Mouse (Mus musculus) cerebral cortex, adult 2 months (tissue): Measurements from ENCODE around the gene Ten1.

ENCODE experiments used
- WGBS: fragments of 180-500 bp; shearing (Covaris S2); methylation state at CpG from one replicate; pipeline ENCODE4 v1.1.7; 2018; 5-methylcytosine and 5-hydroxymethylcytosine counted together

Ten1 gene

DNA sequence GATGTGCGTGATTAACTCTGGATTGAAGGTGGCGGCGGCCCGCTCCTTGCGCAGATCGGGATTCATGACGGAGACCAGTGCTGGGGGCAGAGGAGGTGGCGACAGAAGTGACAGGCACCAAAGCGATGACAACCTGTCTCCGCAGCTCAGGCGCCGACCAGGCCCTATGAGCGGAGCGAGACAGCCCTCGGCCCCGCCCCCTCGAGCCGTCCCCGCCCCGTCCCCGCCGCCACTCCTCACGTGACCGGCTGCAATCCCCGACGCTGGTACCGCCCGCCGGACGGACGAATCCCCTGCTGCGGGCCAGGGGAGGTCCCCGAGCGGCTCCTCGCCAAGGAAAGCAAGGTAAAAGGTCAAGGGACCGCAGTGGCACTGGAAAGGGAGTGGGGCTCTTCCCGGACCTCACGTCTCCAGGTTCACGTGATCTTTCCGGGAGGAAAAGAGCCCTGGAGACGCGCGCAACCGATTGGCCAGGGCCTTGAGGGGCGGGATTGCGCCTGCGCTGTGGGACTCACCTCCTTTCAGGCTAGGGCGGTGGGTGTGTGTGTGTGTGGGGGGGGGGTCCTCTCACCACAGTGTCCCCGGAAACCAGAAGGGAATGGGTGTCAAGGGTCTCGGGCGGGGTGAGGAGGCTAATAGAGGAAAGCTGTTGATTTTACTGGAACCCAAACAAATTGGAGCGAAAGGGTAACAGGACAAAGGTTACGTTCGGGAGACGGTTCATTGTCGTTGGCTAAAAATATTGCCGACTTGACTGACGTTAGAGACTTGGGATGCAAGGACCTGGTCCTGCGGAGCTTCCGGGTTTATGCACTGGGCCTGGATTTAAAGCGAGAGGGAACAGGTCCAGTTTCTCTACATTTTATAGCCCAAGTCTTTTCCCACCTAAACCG, at the start of gene Ten1, which contains the start of gene Acox1:
Ten1 (plus strand) TSS at position 217 of the 893 bp plus-strand sequence.
Acox1 (minus strand) TSS at position 407 of the 893 bp plus-strand sequence.
- under 1% methylated on average over 62 of the region's 62 CpGs for WGBS

DNA sequence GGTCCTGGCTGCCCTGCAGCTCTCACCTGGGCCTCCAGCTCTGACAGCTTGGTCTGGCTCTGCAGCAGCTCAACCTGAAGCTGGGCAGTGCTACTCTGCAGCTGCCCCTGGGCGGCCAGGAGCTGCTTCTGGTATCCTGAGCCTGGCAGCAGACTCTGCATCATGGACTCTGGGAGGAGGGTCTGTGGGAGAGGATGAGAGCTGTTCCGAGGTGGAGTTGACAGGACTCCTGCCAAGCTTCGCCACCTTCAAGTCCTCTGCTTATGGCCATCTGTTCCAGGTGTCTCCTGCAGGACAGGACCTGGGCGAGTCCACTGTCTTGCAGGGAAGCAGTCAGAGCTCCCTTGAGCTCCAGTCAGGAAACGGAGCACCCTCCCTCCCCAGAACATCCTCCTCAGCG, 49.3 kb upstream of the Ten1 start:
- 73% methylated on average over 6 of the region's 6 CpGs for WGBS

DNA sequence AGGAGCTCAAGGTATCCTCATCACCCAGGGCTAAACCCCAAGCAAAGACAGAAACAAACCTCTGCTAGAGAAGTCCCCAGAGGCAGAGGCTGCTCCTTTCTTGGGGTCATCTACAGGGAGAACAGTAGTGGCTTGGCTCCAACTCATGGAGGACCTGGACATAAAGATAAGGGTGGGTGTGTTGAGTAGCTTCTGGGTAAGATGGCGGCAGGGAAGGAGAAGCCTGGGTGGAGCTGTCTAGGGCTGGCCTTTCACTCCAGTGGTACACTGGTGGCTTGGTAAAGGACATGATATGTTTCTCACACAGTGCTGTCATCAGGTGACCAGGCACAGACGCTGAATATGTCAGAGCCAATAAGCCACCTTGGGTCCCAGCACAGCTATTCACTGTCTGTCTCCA, 47.7 kb upstream of the Ten1 start:
- WGBS, result 98% methylated on average over 2 of the region's 2 CpGs

DNA sequence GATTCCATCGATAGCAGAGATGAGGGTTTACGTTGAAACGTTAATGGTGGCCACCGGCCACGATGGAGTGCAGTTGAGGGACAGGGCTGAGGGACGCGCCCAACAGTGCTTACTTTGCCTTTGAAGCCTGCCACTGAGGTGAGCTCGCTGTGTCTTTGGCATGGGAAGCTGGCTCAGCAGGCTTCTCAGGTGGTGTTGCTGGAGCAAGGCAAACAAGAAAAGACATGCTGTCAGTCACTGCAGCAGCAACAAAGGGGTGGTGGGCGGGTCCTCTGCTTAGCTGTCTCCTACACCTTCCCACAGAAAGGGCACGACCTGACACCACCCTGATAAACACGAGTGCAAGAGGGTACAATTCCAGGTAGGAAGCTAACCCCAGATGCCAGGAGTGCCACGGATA, 37.3 kb upstream of the Ten1 start:
- 81% methylated on average over 12 of the region's 12 CpGs for WGBS

DNA sequence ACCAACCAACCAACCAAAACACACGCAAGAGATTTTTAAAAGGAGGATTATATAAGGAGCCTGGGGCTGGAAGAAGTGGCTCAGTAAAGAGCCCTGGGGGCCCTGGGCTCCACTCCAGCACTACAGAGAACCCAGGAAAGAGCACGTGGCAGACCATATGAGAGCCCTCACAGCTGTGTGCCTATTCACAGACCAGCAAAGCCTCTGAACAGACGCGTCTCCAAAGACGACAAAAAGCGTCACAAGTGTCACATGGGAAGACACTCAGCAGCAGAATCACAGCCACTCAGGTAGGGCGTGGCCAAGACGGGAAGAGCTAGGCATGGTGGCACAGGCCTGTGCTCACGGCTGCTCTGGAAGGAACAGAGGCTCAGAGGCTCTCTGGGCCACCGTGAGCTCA, 36.5 kb upstream of the Ten1 start:
- 40% methylated on average over 10 of the region's 10 CpGs for WGBS

DNA sequence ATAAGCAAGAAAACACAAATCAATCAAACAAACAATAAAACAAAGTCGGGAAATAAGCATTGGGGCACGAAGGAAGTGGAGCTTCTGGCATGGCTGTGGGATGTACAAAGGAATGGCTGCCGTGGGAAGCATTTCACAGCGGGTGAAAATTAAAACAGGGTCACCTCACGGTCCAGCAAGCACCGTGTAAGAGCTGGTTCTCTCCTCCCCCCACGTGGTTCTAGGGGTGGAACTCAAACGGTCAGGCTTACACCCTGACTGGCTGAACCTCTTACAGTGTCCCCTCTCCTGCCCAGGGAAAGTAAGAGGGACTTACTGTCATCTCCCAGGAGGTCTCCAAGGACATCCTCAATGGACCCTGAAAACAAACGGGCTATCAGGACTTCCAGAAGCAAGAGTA, 35.7 kb upstream of the Ten1 start:
- WGBS, result 35% methylated on average over 9 of the region's 9 CpGs

DNA sequence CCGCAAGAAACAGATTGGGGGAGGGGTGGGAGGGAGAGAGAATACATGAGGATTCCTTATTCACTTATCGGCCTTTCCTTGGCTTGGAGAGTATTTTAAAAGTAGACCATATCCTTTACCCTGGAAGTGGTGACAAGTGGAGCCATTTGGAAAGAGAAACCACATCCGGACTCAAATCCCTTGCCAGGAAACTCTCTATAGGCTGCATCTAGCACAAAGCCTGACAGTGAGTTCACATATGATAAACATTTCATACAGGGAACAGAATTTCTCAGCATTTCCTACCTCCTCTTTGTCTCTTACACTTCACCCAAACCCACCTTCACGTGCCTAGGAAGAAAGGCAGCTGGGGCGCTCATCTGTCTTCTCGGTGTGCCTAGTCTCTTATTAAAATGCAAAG, 31.4 kb upstream of the Ten1 start:
- 6% methylated on average over 6 of the region's 6 CpGs for WGBS

DNA sequence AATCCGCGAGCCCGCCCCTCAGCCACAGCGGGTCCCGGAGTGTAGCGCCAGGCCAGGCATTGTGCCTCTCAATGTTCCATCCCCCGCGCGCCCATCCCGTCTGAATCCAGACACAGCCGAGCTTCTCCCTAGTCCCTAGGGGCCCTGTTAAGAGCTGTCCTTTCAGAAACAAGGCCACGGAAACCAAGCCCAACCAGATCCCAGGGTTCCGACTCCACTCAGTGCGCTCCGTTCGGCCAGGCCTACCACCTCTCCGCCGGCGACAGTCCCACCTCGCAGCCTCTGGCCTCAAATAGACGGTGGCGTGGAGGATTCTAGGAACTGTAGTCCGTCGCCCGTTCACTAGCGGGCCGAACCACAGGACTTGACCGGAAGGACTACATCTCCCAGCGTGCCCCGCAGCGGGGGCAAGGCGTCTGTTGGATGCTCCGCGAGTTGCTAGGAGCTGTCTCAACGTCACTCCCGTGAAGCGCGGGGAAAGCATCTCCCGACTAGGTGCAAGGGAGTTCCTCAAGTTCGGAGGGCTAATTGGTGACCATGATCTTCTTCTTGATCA, 30.7 kb upstream of the Ten1 start, which contains the start of gene Fbf1:
Fbf1 (minus strand) TSS at position 283 of the 556 bp plus-strand sequence.
- WGBS, result under 1% methylated on average over 40 of the region's 40 CpGs

DNA sequence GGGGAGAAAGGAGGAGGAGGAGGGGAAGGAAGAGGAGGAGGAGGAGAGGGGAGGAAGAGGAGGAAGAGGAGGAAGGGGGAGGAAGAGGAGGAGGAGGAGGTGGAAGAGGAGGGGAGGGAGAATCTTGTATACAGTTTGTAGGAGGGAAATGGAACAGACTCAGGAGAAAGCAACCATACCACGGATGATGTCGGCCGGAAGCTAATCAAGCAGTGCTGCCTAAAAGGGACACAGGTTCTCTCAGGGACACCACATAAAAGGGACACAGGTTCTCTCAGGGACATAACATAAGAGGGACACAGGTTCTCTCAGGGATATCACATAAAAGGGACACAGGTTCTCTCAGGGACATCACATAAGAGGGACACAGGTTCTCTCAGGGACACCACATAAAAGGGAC, 29.4 kb upstream of the Ten1 start:
- WGBS, result 67% methylated on average over 3 of the region's 3 CpGs

DNA sequence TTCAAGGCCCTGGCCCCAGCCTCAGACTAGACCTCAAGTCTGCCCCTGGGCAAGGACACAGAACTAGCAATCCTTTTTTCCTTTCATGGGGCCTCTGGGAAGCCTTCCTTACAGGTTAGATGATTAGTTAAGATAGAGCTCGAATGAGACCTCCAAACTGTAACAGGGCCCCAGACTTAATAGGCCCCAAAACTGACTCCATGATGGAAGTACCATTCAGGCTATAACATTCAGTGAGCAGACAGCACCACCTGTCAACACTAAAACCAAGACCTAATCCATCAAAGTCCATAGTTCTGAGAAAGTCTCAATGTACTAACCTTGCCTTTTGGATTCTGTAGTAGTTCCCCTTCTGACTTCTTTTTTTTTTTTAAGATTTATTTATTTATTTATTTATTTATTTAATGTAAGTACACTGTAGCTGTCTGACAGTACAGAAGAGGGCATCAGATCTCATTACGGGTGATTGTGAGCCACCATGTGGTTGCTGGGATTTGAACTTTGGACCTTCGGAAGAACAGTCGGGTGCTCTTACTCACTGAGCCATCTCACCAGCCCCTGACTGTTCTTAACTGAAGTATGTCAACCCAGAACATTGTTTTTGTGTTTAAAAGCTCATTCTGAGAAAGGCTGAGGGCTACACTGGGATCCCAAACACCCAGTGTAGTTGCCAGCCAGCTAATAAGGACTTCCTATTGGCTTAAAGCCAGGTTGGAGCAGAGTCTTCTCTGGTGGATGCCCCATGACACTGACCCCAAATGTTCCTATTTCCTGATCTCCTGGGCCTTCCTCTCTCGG, 28.5 kb upstream of the Ten1 start:
- 85% methylated on average over 5 of the region's 5 CpGs for WGBS

DNA sequence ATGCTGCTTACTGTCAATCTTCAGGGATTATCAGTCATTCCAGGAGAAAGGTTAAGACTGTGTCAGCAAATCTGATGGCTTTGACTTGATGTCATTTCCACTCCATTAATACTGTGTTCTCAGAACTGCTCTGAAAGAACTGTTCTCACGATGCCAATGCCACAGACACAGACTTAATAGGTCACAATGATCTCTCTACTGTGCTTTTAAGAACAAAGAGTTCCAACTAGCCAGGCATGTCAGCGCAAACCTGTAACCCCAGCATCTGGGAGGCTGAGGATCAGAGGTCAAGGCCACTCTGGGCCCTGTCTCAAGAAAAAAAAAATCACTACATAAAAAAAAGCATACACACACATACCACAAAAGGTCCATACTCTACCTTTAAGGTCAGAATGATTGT, 26.7 kb upstream of the Ten1 start:
- WGBS, result 86% methylated on average over 2 of the region's 2 CpGs

DNA sequence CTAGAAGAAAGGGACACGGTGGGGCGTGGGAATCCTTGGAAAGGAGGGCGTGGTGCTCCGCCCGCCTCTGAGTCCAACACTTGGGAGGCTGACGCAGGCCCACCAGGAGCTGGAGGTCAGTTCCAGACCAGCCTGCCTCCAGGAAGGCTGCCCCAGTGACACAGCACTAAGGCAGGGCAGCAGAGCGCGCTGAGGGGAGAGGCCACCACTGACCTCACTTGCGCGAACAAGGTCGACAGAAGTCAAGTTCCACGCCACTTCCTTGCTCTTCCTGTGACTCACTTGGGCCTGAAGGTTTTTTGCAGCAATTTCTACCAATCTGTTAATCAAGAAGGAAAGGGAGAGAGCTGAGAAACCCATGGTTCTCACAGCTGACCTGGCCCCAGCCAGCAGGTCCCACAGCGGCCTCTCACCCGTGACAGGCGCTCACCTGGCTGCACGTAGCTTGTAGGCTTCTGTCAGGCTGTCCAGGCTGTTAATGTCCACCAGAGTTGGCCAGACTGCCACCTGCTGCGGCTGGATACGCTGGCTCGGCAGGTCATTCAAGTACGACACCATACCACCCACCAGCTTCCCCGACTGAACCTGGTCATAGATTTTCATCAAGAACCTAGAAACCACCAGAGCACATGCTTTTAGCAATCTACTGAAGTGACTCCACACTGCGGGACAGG, 23.7 kb upstream of the Ten1 start:
- 93% methylated on average over 22 of the region's 22 CpGs for WGBS

DNA sequence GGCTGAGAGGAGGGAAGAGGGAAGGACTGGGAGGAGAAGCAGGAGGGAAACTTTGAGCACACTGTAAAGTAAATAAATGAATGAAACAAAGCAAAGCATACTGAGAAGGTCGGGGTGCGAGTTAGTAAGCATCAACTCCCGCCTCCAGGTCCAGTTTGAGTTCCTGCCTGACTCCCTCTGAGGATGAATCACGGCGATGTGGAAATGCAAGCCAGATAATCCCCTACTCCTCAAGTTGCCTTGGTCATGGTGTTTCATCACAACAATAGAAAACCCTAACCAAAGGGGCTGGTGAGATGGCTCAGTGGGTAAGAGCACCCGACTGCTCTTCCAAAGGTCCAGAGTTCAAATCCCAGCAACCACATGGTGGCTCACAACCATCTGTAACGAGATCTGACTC, 22.6 kb upstream of the Ten1 start:
- 72% methylated on average over 7 of the region's 7 CpGs for WGBS

DNA sequence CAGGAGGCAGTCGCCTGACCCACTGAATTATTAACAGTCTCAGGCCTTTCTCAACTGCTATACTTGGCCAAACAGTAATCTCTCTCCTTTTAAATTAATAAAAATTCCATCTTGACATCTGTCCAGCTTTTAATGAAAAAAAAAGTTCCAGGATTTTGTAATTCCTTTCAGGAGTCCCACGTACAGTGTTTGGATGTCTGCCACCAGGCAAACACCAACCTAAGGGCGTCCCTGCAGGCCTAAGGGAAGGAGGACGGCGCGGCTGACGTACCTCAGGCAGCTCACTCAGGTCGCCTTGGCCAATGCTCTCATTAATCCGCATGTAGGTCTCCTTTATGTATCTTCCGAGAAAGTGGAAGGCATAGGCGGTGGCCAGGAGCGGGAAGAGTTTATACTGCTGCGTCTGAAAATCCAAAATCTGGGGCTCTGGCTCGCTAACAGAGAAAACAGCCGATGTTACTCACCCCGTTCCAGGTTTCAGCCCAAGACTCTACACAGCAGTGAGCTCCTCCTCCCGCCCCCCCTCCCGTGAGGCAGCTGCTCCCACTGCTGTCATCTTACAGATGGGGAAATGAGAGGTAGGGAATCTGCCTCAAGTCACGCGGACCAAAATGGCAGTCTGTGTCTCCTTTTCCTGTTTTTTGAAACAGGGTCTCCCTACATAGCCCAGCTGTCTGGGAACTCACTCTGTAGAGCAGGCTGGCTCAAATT, 20.1 kb upstream of the Ten1 start:
- 65% methylated on average over 20 of the region's 20 CpGs for WGBS

DNA sequence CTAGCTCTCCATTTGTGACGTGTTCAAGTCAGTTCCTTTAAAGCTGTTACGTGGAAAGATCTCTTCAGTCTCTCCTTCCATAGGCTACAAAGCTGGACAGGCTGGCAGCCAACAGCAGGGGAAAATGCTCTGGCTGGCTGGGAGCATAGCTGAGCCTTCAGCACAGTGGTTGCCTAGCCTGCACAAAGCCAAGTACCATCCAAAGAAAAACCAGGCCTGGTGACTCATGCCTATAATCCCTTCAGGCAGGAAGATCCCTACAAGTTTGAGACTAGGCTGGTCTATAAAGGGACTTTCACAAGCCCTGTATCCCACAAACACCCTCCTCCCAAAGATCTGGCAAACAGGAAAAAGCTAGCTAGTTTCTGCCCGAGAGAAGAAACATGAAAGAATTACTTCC, 12.8 kb upstream of the Ten1 start:
- 28% methylated on average over 3 of the region's 3 CpGs for WGBS

DNA sequence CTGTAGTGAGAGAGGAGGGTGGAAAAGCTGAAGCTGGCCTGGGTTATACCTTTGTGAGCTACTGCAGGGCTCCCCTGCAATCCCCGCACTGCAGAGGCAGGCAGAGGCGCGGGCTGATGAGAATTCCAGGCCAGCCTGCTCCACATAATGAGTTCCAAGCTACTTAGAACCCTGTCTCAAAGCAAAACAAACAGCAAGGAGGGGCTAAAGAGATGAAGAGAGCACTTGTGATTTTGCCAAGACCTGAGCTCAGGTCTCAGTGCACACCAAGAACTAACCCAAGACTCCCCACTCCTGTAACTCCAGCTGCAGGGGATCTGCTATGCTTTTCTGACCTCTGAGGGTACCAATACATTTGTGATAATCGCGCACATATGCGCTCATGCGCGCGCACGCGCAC, 12.3 kb upstream of the Ten1 start:
- 76% methylated on average over 11 of the region's 11 CpGs for WGBS

DNA sequence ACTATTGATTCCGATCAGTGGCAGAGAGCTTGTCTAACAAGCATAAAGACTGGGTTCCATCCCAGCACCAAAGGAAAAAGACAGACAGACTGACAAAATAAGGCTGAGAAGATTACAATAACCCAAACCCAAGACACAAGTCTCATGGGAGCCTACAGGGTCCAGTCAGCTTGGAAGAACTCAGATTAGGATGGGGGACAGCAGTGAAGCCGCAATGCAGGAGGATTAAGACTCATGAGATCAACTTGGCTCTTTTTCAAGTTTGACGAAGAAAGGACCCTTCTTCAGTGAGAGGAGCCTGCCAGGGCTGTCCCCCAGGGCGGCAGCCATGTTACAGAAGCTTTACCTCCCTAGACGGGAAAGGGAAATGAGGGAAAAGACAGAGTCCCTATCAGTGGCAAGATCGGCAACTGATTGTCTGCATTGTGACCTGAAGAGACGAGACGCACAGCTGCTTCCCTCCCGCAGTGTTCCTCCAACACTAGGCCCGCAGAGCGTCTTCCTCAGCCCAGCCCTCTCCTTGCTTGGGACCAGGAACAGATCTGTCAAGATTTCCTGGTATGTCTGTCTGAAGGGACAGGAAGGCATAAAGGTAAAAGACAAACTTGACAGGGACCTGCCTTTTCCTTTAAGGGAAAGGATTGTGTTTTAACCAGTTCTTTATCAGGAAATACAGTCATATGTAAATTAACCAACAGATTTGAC, 11.3 kb upstream of the Ten1 start:
- 33% methylated on average over 11 of the region's 11 CpGs for WGBS

DNA sequence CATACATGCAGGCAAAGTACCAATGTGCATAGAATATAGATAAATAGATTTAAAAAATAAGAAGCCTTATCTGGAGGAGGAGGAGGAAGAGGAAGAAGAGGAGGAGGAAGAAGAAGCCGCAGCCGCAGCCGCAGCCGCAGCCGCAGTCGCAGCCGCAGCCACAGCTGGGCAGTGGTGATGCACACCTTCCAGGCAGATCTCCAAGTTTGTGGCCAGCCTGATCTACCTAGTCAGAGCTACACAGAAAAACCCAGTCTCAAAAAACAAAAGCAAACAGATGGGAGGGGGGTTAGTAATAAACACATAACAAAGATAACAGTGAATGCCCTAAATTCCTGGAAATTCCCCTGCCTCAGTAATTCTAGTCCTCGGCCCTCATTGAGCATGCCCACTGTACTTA, 4.0 kb upstream of the Ten1 start:
- 79% methylated on average over 8 of the region's 8 CpGs for WGBS

DNA sequence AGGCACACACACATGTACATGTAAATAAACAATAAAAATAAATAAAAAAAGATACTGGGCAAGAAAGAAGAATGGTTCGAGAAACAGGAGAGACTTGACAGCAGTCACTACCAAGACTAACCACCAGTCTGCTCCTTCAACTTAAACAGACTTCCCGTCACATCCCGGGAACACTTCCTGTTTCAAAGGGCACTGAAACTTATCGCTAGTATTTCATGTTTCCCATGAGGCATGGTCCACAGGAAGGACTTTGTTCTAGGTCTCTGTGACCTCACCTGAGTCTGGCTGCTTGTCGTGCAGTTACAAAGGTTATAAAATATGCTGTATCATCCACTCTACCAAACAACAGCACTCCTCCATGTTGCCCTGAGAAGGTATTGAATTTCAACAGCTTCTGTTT, 3.4 kb upstream of the Ten1 start:
- 66% methylated on average over 5 of the region's 5 CpGs for WGBS

DNA sequence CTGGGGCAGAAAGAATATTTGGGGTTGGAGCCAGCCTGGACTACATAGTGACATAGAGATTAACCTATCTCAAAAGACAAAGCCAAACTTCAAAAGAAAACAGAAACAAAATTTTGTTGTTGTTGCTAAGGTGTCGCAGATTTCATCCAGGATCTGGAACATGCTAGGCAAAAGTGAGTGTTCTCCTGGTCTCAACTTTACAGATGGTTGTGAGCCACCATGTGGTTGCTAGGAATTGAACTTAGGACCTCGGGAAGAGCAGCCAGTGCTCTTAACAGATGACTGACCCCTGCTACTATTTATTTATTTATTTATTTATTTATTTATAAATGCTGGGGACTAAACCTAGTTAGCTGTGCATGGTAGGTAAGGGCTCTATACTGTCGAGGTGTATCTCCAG, 2.3 kb upstream of the Ten1 start:
- 81% methylated on average over 3 of the region's 3 CpGs for WGBS
